Mouse (Mus musculus) spleen, adult 18-20 months (tissue): ENCODE measurements around the gene Tpk1.

ENCODE experiments used
- DNase-seq, 2 experiments: peaks; one replicate each; pipeline ENCODE4 v3.0.0; 2022; ENCODE audit warnings: mixed read lengths in 2 of 2

Tpk1 gene

DNA sequence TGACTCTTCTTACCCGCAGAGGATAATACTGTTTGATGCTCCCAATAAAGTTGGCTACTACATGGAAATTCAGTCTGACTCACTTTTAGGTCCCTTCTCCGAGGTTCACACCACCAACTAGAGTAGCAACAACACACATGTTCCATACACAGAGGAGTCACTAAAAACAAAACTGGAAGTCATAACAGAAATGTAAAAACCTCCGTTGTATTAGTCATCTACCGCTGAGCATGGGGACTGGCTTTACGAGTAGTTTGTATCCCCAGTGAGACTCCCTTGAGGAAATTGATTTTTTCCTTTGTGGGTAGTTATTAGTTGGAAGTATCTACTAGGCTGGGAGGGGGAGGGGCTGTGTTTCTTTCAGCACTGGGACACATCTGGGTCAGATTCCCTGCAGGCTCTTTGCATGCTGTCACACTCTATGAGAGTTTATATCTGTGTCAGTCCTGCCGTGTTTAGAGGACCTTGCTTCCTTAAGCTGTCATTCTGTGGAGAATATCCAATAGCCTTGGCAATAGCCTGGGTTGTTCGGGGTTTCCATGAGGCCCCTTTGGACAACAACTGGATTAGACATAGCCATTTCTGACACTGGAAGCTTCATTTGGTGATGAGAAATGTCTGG, 245.6 kb downstream of the Tpk1 start:
- DNase-seq = no peak

DNA sequence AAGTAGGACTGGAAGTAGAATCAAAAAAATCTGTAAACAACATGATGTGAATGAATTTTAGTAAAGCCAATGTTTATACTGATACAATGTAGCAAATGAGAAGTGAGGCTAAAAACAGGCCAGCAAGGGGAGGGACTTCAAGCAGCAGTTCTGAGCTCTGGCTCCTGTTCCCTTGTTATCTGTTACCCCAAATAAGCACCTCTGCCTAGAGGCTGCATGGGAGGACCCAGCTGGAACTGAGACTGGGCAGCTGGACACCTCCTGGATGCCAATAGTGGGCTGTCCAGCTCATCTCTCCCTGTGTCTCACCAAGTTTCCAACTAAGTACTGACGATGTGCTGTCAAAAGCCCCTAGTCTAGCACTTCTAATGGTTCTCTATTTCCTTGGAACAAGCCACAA, 257.1 kb downstream of the Tpk1 start:
- no peak for DNase-seq

DNA sequence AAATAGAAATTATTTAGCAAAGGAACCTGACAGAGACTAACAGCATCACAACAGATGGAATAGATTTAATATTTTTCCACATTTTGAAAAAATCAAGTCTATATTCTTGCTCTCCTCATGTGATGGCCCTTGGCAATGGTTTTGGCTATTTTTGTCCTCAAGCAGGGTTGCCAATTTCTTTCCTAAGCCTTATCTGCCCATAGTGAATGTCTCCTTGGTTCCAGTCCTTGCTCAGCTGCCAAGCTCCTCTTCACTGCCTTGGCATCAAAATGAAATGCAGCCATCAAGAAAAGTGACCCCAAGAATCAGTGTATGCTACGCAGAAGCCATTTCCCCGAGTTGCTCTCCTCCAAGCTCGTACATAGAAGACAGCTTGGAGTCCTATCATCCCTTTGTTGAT, 263.0 kb downstream of the Tpk1 start:
- DNase-seq = no peak

DNA sequence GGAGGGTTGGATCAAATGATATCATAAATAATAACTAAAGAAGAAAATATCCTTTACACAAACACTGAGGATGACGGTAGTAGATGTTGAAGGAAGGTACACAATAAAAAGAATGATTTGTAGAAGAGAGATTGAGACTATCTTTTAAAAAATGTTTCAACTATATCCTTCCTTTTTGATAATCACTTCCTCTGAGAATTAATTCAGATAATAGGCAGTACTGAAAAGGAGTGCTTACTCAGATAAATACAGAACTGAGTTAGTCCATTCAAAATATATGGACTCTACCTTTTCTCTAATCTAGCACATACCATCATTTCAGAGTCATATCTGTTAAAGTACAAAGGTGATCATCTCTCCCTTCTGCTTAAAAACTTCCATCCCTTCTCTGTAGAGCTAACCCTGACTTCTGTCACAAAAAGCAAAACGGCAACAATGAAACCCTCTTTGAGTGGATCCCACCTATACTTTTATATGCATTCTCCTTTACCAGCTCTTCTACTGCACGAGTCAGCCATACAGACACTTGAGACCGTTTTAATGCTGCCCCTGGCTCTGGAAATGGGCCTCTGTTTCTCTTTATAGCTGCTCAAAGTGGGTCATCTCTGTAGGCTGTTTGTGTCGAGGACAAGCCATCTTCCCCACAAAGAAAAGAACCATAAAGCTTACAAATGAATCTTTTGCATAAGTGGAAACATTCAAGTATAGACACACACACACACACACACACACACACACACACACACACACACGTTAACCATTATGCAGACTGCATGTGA, 263.7 kb downstream of the Tpk1 start:
- no peak for DNase-seq

DNA sequence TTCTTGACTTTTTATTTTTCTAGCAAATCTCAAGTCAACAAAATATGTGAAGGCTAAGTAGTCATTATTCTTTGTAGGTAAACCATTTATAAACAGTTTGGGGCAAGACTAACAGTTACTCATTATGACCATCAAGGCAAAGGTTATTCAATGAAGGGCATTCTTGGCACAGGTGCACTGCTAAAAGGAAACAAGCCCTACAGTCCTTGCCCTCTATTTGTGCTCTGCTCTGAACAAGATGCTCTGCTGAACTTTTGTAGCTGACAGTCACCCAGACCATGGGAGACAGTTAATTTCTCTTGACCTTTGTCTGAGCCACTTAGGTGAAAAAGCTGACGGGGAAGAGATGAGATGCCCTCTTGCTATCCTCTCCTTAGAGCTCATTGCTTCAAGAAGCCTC, 269.7 kb downstream of the Tpk1 start:
- DNase-seq = no peak

DNA sequence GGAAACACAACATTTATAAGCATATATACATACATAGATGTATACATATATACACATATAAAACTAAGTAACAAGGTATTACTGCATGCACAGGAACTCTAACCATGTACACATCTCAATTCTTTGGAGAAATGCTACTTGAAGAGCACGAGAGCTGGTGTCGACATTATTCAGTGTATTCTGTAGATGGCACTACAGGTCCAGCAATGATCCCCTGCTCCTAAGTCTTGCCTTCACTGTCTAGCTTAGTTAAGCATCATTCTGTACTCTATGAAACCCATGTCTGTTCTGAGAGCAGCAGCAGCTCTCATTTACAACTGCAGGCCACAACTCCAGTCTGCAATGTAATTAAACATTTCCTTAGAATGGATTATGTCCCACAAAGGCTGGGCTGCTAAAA, 270.5 kb downstream of the Tpk1 start:
- DNase-seq = no peak

DNA sequence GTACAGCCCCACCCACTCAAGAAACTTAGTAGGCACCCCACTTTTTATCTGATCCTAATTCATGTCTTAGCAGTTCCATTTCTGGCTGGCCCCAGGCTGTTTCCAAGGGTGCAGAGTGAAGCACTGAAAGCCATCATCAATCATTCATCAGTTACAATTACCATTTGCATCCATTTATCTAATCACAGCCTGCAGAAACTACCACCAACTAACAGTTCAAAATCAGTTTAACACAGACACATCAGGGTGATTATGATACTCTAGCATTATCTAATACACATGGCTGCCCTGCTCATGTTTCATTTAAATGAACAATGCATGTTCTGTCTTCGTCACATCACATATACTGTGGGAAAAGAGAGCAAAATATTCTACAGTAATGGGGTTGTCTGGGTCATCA, 274.7 kb downstream of the Tpk1 start:
- DNase-seq = no peak

DNA sequence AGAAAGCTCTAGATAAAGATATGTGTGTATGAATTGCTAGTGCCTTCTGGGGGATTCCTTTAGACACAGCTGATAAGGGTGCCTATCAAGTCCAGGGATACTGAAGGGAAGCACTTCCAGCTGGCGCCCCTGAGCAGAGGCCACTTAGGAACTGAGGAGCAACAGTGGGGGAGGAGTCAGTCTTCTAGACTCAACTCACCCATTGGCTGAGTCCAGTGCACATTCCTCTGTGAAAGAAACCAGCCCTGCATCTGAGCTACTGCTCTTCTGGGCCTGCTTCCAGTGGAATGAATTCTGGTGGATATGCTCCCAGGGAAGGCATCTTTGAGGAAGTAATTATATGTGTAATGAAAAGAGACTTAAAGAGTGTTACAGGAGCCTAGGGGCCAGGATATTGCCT, 278.8 kb downstream of the Tpk1 start:
- no peak for DNase-seq

DNA sequence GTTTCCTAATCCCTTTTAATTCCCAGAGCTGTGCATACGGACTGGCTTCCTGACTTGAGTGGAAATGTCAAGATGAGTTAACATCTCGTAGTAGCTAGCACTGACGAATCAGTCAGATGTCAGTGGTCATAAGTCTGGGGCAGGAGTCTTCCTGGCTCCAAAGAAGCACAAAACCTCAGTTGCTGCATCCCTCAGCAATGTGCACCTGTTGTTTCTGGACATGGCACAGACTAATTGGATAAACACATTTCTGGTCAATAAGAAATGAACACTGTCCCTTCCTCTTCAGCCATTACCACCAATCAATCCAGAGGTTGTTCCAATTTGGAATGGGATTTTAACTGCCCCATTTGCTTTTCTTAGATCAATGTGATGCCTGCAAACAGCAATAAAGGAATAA, 281.2 kb downstream of the Tpk1 start:
- DNase-seq = no peak

DNA sequence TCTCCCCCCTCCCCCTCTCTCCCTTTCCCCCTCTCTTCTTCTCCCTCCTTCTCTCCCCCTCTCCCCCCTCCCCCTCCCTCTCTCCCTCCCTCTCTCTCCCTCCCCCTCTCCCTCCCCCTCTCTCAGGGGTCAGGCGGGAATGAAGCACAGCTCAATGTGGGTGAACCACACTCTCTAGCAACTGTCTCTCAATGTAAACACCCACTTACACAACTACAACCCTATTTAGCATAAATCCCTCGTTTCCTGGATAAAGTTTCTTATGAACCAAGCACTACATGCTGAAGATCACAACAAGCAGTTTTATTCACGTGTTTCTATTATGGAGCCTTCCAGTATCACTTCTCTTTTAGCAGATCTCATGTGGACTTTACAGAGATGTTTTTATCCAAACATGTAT, 281.8 kb downstream of the Tpk1 start:
- DNase-seq = no peak

DNA sequence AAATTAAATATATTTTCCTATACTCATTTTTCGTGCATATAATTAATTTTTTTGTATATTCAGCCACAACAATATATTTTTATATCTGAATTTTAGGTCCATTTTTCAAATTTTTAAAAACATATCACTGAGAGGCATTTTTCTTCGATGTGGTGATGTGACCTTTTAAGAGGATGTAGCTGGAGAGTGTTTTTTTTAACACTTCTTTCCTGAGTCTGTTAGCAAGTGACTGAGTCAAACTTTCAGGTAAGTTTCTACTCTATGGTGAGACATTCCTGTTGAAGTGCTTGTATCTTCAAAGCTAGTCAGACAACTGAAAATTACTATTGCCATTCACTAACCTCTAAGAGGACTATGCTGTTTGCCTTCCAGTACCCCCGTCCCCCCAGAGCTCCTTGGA, 283.3 kb downstream of the Tpk1 start:
- no peak for DNase-seq

DNA sequence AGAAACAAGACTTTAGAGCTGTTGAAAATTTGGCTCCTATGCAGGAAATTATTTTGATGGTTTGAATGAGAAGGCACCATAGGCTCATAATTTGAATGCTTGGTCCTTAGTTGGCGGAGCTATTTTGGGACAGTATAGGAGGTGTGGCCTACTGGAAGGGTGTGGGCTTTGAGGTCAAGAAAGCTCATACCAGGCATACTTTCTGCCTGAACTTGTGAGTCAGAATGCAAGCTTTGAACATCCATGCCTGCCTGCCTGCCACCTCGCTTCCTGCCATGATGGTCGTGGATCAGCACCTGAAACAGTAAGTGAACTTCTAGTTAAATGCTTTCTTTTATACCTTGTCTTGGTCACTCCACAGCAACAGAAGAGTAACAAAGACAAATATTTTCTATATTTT, 283.8 kb downstream of the Tpk1 start:
- no peak for DNase-seq

DNA sequence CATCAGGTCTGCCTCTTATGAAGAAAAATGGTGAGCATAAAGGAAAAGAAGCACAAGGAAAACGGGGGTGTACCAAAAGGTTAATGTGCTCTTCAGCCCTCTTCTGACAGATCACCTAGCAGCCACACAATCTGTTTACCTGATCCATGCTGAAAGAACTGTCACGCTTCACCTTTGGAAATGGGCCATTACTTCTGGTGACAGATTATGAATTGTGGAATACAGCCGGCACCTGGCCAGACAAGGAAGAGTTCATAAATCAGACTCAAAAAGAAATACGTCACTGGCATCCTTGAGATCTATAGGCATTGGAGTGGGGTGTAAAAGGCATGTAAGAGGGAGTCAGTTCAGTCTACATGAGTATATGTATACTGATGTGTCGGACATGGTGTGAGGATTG, 292.9 kb downstream of the Tpk1 start:
- no peak for DNase-seq

DNA sequence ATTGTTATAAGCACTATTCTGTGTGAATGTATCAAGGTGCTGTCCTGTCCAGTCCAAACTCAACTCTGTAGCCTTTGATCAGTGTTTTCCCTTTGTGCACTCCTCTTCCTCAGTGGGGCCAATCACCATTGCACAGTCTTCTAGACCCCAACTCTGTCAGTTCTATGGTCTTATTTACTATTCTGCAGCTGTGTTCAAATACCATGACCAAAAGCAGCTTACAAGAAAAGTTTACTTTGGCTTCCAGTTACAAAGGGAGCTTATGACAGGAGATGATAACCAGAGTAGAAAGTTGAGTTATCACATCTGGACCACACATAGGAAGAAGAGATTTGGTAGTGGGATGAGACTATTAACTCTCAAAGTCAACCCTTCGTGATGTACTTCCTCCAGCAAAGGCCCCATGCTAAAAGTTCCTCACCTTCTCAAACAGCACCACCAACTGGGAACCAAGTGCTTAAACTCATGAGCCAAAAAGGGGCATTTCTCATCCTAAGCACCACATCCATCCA, 298.6 kb downstream of the Tpk1 start:
- no peak for DNase-seq

DNA sequence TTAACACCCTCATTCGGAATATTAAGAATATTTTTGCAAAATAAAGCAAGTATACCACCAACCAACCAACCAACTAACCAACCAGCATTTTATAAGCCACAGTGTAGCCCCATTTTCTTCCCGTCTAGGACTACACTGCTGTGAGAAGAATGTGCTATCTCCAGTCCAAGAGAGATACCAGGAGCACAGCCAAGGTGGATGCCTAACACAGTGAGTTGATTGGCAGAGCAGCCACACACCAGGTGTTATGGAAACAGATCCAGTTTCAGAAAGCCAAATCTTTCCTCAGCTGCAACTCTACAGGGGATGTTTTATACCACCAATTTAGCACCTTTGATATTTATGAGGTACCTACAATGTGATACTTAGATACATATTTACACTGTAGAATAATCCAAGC, 299.1 kb downstream of the Tpk1 start:
- DNase-seq = no peak

DNA sequence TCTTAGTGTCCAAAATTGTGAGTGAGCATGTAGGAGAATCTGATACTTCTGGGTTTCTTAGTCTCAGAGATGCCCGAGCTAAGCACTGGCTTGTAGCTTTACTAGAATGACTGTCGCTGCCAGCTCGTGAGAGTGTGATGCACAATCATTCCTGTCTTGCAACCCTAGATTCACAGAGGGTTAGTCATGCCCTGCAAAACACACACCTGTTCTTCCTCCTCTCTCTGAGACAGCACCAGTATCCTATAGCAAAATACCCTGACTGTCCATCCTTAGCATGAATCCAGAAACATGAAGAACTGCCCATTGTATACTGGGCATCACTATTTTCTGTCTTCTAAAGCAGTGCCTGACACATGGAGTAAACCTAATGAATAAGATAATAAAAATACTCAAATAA, 302.2 kb downstream of the Tpk1 start:
- no peak for DNase-seq

DNA sequence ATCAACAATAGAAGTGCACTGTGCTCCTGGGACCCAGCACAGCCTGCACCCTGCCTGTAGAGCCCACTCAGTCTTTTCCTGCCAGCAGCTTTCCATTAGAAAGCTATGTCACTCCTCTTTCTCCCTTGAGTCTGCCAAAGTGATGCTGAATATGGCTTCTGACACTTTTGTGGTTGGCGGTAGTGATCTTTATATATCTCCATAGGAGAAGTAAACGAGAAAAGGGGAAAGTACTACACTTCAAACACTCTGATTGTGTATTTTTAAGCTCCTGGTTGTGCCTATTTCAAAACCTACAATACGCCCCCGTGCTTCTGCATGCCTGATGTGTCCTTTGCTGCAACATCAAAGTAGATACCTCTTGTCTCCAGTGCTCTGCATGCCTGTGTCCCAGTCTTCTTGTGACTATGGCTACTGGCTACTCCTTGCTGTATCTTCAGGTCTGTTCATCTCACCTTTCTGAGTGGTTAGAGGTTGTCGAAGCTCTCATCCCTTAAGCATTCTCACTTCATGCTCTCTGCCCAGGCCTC, 302.7 kb downstream of the Tpk1 start:
- DNase-seq = no peak

DNA sequence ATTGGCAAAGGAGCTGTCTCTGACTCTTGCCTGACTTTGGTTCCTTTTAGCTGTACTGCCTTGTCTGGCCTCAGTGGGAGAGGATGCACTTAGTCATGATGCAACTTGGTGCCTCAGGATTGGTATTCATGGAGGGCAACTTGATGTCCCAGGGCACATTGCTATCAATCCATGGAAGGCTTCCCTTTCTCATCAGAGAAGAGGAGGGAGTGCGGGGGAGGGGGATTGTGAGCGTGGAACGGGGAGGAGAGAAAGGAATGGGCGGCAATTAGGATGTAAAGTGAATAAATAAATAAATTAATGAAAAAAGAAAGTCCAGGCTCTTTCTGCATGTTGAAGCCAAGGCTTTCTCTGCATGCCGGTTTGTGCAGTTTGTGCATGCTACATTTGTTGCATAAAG, 304.8 kb downstream of the Tpk1 start:
- no peak for DNase-seq

DNA sequence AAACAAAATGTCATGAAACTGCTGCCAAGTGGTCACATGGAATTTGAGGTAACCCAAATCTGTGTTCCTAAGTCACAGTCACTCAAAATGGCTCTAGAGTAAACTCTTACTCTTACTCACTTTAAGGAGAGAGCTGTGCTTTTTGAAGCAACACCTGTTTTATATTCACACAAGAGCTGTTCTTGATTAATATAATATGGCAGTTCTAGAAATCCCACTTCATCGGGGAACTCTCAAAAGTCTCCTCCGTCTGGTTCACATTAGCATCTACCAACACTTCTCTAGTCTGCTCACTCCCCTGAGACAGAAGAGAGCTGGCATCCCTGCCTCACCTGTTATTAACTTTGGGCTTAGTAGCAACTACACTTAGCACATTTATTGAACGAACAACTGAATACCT, 305.9 kb downstream of the Tpk1 start:
- no peak for DNase-seq

DNA sequence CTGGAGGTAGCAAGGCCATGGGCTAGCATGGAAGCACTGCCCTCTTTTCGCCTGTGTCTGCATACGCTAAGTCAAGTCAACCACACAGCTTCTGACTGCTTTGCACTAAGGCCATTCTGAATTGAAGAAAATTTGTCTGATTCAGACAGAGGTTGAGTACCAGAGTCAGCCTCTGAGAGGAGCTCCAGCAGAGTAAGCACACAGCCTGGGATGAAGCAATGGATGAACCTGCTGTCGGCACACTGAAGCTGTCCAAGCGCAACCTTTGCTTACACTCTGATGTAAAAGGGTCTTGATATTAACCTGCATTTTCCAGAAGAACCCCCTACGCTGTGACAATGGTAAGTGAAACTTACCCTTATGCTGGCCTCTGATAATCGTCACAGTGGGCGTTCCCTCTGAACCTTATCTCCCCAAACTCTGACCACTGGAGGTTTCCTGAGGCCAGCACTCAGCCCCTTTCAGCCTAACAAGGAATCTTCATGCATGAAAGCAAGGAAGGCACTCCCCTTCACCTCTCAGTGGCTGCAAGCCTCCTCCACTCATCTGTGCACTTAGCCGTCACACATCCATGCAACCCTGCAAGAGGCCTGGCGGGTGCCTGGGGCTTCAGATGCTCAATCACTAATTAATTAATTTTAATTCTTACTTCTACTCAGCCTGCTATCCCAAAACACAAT, 311.4 kb downstream of the Tpk1 start:
- no peak for DNase-seq

DNA sequence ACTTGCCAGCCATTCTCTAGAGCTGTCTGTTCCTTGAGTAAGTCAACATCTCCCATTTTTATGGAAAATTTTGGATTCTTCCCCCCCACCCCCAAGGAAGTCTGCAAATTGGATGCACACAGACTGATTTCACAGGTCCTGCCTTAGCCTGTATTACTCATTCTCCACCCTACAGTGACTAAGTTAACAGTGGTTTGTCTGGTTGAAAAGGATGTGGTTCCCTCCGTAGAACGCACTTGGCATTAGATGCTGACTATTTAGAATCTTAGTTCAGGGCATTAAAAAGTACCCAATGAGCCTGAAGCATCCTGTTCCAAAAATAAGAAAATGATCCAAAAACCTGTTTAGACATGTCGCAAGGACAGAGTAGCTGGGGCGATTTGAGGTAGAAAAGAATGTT, 312.6 kb downstream of the Tpk1 start:
- DNase-seq = no peak

DNA sequence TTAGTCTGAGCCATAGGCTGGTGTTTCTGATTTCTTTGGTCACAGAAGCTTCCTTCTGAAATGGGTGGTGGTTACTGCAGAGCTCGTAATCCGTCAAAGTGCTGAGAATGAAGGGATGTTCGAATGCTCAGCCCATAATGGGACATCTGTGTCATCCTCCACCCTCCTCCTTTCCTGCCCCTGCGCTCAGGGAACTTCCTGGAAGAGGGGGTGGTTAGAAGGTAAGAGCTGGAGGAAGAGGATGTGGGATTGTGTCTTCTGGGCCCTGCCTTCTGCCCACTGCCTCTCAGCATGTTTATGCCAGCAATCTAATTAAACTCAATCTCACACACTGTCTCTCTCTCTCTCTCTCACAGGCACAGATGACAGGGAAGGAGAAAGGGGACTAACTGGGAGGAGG, 317.0 kb downstream of the Tpk1 start:
- no peak for DNase-seq

DNA sequence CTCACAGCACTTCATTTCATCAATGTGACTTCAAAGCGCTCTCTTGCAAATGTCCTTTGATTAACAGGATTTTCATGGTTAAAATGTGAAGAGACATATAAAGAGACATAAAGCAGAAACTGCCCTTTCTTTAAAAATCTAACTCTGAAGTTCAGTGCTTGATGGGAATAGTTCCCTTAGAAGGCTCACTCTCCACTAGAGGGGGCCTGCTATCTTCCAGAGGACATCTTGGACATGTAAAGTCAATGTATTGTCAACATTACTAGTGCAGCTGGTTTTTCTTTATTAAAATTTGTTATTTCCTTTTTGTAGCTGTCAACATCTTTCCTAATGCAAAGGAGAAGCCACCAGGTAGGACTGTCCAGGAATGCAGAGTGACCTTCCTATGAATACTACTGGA, 318.4 kb downstream of the Tpk1 start:
- DNase-seq = no peak

DNA sequence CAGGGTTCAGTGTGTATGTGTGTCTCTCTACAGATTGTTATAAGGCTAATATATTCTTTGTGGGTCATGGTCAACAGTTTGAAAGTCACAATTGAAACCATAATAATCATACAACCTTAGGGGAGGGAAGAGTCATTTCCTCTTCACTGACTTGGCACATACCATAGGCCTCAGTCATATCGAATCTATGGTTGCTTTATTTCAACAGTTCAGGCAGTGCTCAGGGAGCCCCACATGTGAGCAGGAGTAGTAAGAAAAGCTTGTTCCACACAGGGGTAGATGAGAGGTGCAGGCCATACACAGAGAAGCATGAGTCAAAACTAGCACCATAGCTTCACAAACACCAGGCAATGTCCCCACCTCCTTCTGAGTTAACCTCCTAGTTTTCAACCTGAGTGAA, 323.1 kb downstream of the Tpk1 start:
- DNase-seq = no peak
